Mouse (Mus musculus) bone marrow macrophage, adult 2 months (primary cell): ENCODE data around the gene Ush2a. TPM values are rescaled to one million over a fixed set of nuclear protein-coding genes. Genes with fewer than 3 reads are reported as not detected.

Source experiments
- H3K27ac ChIP-seq: 2 replicates; pipeline ENCODE4 v1.5.1; 2012; ENCODE audit warnings: low read depth, low read length; ENCODE audit not compliant: insufficient read depth
- H3K4me1 ChIP-seq: 2 replicates; pipeline ENCODE4 v1.6.1; 2012; ENCODE audit warnings: low read length; ENCODE audit not compliant: control insufficient read depth, insufficient read depth
- H3K4me3 ChIP-seq: 2 replicates; pipeline ENCODE4 v1.5.1; 2012; ENCODE audit warnings: mild to moderate bottlenecking, low read length, moderate library complexity; ENCODE audit not compliant: insufficient read depth
- CTCF ChIP-seq: IDR thresholded peaks from 2 replicates; pipeline ENCODE4 v1.5.1; 2012; ENCODE audit warnings: low read depth, mild to moderate bottlenecking, low read length, moderate library complexity
- POLR2A ChIP-seq: IDR thresholded peaks from 2 replicates; pipeline ENCODE4 v1.6.1; 2012; ENCODE audit warnings: mild to moderate bottlenecking, low read depth, low read length, borderline replicate concordance
- polyA plus RNA-seq: library from polyadenylated mRNA; stranded (reverse); fragments of >200 nt; gene quantifications from 2 replicates; pipeline ENCODE4 v1.2.4, GENCODE M21; 2012; ENCODE audit not compliant: missing spikeins, insufficient read depth, insufficient read length

Ush2a gene
- polyA plus RNA-seq, 1 experiment, result not detected

DNA sequence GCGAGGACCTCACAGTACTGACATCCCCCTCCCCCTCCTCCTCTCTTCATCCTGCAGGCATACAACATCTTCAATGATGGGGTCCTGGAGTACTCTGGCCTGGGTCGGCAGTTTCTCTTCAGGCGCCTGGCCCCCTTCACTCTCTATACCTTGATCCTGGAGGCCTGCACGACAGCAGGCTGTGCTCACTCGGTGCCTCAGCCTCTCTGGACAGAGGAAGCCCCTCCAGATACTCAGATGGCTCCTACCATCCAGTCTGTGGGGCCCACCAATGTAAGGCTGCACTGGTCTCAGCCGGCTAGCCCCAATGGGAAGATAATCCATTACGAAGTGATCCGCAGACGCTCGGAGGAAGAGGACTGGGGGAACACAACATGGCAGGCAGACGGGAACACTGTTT lies 648.8 kb downstream of the Ush2a start:
- Histone ChIP-seq H3K4me1 (no peaks in the 10 kb centered on the region), H3K27ac (no peak overlapping the region), H3K4me3 (no peak overlapping the region)
- TF ChIP-seq CTCF (no peak), POLR2A (no peak)

DNA sequence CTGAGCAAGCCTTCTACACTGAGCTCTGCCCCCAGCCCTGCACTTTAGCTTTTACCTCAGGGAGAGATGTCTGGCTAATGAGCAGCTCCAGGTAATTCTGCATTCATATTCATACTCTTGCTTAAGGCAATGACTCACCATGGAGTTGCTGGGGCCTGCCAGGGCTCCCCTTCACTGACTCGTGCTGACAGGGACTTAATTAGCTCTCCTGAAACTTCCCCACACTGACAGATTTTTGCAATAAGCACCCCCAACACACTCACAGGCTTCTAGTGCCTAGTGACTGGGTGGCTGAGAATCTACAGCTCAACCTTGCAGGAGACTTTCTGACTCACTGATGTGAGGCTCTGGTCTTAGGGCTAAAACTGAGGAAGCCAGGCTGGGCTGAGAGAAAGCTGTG lies 658.1 kb downstream of the Ush2a start:
- no peaks in the 10 kb centered on the region for H3K4me1 ChIP-seq
- TF ChIP-seq CTCF (no peak), POLR2A (no peak)

DNA sequence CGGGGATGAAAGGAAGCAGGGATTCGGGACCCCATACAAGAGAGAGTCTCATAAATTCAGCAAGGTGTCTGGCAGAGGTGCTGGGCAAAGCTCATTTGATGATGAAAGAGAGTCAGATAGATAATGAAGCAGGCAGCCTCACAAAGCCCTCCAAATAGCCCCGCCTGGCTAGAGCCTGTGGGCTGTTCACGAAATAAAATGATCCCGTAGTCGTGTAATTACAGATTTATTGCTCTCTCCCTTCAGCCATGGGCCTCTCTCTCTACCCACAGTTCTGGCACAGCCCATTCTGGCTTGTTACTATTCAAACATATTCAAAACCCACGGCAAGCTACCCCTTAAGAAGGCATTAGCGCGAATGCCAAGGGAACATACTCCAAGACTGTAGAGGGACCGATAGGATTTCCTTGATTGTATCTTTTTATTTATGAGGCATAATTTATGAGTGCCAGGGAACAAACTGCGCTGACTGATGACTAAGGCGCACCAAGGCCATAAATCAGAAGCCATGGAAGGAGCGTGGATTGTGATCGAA lies 675.5 kb downstream of the Ush2a start:
- Histone ChIP-seq H3K27ac (no peak overlapping the region), H3K4me3 (no peak overlapping the region), H3K4me1 (no peaks in the 10 kb centered on the region)
- no peak for TF ChIP-seq POLR2A
- no peak for TF ChIP-seq CTCF

More for the DNA sequence above, 658.1 kb downstream of the Ush2a start:
- Histone ChIP-seq H3K4me3 (no peak overlapping the region), H3K27ac (no peak overlapping the region)

DNA sequence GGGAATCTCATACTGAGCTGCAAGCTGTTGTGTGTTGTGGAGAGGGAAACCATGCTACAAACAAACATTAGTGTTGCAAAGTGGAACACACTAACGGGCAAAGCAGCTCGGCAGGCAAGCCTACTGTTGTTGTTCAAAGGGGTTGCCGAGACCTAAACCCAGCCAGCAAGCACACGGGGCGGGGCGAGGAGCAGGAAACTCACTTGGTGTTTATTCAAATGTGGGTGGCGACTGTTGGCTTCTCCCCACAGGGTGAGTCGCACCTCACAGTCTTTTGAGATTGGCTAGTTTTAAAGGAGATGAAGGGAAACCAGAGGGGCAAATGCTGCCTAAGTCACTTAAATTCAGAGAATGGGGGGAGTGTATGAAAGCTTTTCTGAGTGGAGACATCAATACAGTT lies 683.5 kb downstream of the Ush2a start:
- TF ChIP-seq POLR2A, result no peak
- no peak for TF ChIP-seq CTCF
- H3K4me3 ChIP-seq, result no peak overlapping the region
- no peaks in the 10 kb centered on the region for H3K4me1 ChIP-seq
- H3K27ac ChIP-seq, result no peak overlapping the region

GRCm38 (mm10) chr1:188946849-188947248 lies 685.0 kb downstream of the Ush2a start:
- Histone ChIP-seq H3K4me1 (no peaks in the 10 kb centered on the region), H3K4me3 (no peak overlapping the region), H3K27ac (no peak overlapping the region)
- no peak for TF ChIP-seq CTCF
- no peak for TF ChIP-seq POLR2A

DNA sequence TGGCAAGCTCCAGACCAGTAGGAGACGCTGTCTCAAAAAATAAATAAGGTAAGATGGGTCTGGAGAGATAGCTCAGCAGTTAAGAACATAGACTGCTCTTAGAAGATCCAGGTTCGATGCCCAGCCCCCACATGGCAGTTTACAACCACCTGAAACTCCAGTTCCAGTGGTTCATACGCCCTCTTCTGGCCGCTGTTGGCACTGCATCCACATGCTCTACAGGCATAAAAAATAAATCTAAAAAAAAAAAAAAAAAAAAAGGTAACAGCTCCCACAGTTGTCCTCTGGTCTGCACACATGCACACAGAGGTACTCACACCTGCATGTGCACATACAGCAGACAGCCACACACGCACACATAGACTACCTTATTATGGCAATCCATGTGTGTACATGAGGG lies 686.0 kb downstream of the Ush2a start:
- H3K4me1 ChIP-seq, result no peaks in the 10 kb centered on the region
- no peak overlapping the region for H3K27ac ChIP-seq
- no peak overlapping the region for H3K4me3 ChIP-seq
- TF ChIP-seq POLR2A (no peak), CTCF (peak; percentile 49)

DNA sequence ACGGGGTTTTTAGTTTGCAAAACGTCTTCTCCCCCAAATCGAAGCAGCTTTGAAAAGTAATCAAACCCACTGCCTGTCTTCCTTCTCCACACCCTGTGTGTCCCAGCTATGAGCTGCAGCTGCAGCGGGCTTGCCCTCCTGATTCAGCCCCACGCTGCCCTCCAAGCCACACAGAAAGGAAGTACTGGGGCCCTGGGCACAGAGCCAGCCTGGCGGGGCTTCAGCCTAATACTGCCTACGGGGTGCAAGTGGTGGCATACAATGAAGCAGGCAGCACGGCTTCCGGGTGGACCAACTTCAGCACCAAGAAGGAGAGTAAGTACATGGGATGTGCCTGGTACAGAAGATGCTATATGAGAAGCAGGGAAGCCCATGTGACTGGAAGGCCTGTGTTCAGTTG lies 686.5 kb downstream of the Ush2a start:
- Histone ChIP-seq H3K4me1 (no peaks in the 10 kb centered on the region), H3K27ac (no peak overlapping the region), H3K4me3 (no peak overlapping the region)
- TF ChIP-seq POLR2A, result no peak
- no peak for TF ChIP-seq CTCF

- TF ChIP-seq CTCF (no peak), POLR2A (no peak)
These were observed 689.3 kb downstream of the Ush2a start for GRCm38 (mm10) chr1:188951091-188951490.

DNA sequence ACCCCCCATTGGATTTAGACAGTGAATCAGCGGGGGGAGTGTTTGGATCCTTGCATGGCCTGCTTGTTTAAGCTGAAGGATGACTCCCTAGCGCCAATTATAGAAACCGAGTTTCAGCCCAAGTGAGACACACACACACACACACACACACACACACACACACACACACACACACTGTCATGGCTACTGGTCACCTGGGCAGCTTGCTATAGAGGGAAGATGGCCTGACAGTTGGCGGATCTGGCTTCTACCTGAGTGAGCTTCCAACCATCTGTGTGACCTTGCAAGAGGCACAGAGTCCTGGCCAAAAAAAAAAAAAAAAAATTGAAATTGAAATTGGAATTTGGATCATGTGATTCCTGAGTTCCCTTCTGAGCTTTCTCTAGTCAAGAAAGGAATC lies 690.7 kb downstream of the Ush2a start:
- TF ChIP-seq POLR2A (no peak), CTCF (no peak)
- Histone ChIP-seq H3K27ac (no peak overlapping the region), H3K4me3 (no peak overlapping the region), H3K4me1 (no peaks in the 10 kb centered on the region)

More at GRCm38 (mm10) chr1:188951091-188951490, 689.3 kb downstream of the Ush2a start:
- H3K27ac ChIP-seq, result no peak overlapping the region
- no peaks in the 10 kb centered on the region for H3K4me1 ChIP-seq
- no peak overlapping the region for H3K4me3 ChIP-seq

DNA sequence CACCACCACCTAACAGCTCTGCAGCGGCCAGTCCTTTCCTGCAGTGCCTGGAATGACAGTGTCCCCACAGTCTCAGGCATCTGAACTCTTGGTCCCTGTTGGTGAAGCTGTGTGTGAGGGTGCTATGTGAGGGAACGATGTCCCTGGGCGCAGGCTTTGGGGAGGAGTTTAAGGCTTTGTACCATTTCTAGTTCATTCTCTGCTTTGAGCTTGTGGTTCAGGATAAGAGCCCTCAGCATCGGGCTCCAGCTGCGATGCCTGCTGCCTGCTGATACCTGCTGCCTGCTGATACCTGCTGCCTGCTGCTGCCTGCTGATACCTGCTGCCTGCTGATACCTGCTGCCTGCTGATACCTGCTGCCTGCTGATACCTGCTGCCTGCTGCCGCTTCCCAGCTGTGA lies 711.3 kb downstream of the Ush2a start:
- TF ChIP-seq POLR2A, result no peak
- TF ChIP-seq CTCF, result no peak
- Histone ChIP-seq H3K4me1 (no peaks in the 10 kb centered on the region), H3K27ac (no peak overlapping the region)

DNA sequence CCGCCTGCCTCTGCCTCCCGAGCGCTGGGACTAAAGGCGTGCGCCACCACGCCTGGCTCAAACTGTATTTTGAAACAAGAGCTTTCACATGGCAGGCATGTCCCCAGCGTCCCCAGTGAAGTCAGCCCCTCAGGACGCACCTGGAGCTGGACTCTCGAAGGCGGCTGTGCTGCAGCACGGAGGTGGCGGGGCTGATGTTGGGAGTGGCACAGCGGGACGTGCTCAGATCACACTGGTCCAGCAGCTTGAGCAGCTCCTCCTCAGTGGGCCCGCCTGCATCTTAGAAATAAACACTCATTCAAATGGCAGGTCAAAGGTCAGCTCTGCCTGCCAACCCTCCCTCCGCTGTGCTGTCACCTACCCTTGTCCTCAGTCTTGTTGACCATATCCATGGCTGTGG lies 712.1 kb downstream of the Ush2a start:
- TF ChIP-seq CTCF (no peak), POLR2A (no peak)
- Histone ChIP-seq H3K27ac (no peak overlapping the region), H3K4me1 (no peaks in the 10 kb centered on the region), H3K4me3 (no peak overlapping the region)

More for the DNA sequence above, 711.3 kb downstream of the Ush2a start:
- no peak overlapping the region for H3K4me3 ChIP-seq
